Mouse (Mus musculus) mouse embryonic stem cell (cell line): ENCODE data around the gene Cd40lg.

Experiments used
- in situ Hi-C, 2 experiments: fragments of 300-500 bp; cut with MboI; formaldehyde crosslinking; loops; 1 replicate in 1 of 2; 3 replicates in 1 of 2; pipeline ENCODE4 v1.14.3; 2019 to 2020; ENCODE audit warnings: low sequenced_read_pairs in 2 of 2, low pct_unique_long_range_greater_than_20kb in 1 of 2, mixed read lengths in 1 of 2; ENCODE audit not compliant: unreplicated experiment in 1 of 2

Gene Cd40lg

GRCm38 (mm10) chrX:57211876-57212275 is at the start of gene Cd40lg:
Cd40lg (plus strand) TSS chrX:57212143.
- in situ Hi-C loops: no loop called here

GRCm38 (mm10) chrX:57166549-57166948 is 45.4 kb upstream of the Cd40lg start:
- in situ Hi-C loops: no loop called here

DNA sequence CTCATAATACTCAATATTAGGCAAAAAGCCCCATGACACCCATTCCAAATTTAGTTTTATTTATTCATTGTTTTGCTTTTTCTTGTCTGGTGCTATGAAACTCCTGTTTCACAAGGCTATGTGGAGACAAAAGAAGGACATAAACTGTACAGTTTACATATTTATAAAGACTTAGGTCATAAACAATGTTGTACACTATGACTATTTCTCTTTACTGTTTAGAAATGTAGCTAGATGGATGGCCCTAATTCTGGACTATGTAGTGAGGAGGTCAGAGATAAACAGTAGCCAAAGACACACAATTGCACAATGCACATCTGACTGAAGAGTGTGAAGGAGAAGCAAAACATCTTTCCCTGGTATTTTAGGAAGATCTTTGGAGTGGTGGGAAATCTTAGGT is 40.7 kb upstream of the Cd40lg start:
- in situ Hi-C loops: no loop called here

- in situ Hi-C loops: no loop called here
Observed at GRCm38 (mm10) chrX:57177225-57177779, 34.6 kb upstream of the Cd40lg start.

DNA sequence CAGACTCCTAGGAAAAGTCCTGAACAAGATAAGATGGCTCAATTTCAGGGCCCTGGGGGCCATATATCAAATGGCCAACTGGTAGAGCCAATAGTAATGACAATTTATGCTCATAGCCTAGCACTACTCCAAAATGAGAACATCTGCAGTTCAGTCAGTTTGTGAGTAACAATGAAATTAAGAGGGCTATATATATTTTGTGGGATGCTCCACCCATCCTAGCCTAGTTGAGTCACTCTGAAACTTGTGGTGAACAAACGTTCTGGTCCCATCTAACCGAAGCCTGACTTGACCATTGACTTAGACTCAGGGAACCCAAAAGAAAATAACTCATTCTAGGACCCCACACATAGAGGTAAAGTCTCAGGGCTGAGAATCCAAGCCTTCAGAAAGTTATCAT is 29.5 kb upstream of the Cd40lg start:
- in situ Hi-C loops: no loop called here

- in situ Hi-C loops: no loop called here
Observed at GRCm38 (mm10) chrX:57183359-57183758, 28.6 kb upstream of the Cd40lg start.

- in situ Hi-C loops: no loop called here
Observed at GRCm38 (mm10) chrX:57187301-57187700, 24.6 kb upstream of the Cd40lg start.

DNA sequence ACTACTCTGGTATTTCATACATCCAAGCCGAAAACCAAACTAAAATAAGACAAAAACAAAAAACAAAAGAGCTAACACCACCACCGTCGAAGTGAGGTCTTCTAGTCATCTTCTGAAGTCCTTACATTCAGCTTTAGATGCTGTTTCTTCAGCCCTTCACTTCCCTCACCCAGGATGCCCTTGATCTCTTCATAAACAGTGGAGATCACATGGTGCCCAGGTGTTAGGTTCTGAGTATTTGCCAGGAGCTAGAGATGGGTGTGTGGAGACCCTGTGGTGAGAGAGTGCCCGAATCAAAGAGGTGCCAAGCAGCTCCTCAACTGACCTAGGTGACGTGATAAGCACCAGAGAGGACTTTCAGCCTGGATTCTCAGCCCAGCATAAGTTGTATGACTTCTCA is 22.6 kb upstream of the Cd40lg start:
- in situ Hi-C loops: no loop called here

GRCm38 (mm10) chrX:57196319-57196718 is 15.6 kb upstream of the Cd40lg start:
- in situ Hi-C loops: no loop called here

DNA sequence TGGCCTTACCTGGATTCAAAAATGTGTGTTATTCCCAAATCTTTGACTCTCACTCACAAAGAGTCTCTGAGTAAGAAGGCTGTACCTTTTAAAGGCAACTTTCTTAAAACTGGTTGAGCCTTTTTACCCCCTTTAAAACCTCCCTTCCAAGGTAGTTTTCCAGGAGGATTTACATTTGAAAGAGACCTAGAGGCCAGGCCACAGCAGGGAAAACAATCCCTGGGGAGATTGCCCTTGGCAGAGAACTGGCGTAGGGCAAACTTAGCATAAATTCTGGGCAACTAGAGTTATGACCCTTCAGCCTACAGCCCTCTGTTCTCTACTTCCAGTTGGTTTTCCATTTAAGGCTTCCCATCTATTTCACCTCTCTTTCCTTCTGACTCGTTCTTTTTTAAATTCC is 13.9 kb upstream of the Cd40lg start:
- in situ Hi-C loops: no loop called here

DNA sequence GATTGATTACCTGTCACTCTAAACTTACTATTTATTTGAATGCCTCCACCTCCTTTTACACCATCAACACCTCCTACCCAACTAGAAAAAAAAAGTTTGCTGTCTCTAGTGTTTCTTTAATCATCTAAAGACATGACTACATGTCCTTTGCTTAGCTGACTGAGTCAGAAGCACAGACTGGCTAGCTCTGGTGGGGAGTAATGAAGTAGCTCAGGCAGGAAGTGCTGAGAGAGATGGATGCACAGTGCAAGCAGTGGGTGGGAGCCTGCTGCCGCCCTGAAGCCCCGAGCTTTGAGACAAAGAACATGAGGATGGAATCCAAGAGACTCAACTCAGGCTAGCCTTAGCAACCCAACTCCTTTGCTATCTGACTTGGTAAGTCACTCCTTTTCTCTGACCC is 11.5 kb upstream of the Cd40lg start:
- in situ Hi-C loops: no loop called here

GRCm38 (mm10) chrX:57210591-57210990 is 1.4 kb upstream of the Cd40lg start:
- in situ Hi-C loops: no loop called here

DNA sequence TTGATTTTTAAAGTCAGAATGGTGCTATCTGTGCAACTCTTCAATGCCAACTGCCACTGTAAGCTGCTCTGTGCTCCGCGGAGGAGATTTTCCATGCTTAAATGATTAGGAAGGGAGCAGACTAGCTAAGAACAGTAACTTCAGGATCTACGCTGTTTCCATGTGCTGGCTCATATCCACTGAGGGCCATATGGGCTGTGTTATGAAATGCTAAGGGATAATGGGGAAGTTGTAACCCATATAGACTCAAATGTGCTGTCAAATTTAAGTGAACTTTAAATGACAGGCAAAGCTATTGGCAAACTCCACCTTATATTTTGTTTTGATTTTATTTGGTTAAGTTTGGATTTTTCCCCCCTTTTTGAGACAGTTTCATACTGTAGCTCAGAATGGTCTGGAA is 919 bp downstream of the Cd40lg start:
- in situ Hi-C loops: no loop called here

DNA sequence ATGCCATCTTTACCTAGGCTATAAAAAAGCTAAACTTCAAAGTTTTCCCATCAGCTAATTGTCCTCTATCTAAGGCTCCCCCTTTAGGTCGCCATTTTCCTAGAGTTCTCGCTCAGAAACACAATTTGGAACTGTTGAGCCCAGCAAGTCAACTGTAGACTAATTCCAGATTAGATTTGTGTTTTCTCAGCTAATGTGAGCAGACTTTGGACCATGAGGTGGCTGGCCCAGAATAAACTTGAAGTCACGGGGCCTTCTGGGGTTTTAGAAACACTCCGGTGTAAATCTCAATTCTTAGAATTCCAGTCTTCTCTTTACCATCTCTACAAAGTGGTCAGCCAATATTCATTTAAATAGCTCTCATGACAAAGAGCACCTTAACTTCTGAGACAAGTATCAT is 3.6 kb downstream of the Cd40lg start:
- in situ Hi-C loops: no loop called here

DNA sequence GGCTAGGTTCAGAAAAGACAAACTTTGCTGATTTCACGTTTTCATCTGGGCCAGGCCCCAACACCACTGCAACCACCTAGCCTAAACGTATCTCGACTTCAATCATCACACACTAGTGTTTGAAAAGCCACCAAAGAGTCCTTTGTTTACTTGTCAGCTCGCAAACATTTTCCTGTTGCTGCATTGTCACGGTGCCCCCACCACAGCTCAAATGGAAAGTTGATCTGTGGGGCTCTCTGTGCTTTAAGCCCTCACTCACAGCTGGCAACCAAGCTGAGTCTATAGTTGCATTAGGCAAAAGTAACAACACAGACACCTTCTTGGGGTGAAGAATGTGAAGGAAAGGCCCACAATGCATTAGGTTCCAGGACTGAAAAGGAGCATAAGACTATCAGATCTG is 4.3 kb downstream of the Cd40lg start:
- in situ Hi-C loops: no loop called here

DNA sequence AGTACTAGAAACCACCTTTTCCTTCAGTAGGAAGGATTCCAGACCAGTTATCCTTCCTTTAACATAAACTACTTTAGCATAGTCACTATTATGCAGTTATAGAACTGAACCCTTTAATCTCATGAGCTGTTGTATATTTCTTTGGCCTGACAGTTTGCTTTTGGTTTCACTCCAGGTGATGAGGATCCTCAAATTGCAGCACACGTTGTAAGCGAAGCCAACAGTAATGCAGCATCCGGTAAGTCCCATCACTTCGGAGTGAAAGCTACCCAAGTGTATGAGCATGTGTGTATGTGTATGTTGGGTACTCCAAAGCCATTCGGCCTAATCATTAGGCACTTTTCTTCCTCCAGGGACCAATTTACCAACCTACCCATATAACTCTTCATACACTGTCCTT is 7.6 kb downstream of the Cd40lg start:
- in situ Hi-C loops: no loop called here

DNA sequence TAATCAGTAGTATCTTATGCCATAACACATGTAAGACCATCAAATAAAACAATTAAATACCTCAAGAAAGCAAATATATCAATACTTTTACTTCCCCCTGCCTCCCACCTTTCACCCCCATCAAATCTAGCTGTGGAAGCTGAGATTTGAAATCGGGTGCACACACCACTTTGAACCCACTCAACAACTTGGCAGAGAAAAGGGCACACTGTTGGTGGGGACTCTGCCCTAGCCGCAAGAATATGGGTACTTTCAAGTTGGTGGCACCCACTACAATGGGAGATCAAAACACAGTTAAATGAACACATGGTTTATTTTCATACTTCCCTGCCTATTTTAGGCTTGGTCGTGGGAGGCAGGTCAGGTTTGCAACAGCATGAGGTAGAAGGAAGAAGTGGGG is 9.9 kb downstream of the Cd40lg start:
- in situ Hi-C loops: no loop called here

GRCm38 (mm10) chrX:57223301-57223700 is 11.4 kb downstream of the Cd40lg start:
- in situ Hi-C loops: no loop called here

DNA sequence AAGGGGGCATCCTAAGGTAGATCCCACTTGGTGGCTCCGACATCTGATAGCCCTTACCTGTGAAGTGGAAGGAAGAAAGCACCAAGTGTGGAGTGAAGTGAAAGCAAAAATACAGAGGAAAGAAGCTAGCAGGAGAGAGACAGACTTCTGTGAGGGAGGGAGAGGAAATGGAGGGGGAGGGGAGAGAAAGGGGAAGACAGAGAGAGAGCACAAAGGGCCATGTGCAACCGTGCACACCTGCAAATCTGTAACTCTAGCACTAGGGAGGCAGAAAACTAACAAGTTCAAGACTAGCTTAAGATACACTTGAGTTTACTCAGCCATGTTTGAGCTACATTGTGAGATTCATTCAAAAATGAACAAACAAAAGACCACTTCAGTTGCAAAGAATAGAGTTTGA is 16.2 kb downstream of the Cd40lg start:
- in situ Hi-C loops: no loop called here

DNA sequence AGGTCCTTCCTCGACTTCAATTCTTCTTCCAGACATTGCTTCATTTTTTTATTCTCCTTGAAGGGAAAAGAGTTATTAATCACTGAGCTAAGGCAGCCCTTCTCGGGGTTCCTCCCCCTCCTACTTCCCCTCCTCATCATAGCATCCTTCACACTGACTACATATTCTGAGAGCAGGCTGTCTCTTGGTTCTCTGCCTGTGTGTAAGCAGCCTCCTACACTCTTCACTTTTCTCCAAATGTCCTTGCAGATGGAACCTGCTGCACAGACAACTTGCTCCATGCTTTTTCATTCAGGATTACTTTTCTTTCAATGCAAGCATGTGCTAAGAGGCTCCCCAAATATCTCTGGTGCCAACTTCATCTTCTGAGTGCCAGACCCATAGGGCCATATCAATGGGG is 21.7 kb downstream of the Cd40lg start:
- in situ Hi-C loops: no loop called here

GRCm38 (mm10) chrX:57235982-57236381 is 24.0 kb downstream of the Cd40lg start:
- in situ Hi-C loops: no loop called here
